Mouse (Mus musculus) C2C12 (cell line): ENCODE data around the gene Rpl39l.

Experiments
- CTCF ChIP-seq: IDR thresholded peaks from one replicate; pipeline ENCODE4 v1.5.1; 2011; ENCODE audit not compliant: control insufficient read depth, insufficient read depth, insufficient read length
- MYOG ChIP-seq: IDR thresholded peaks from one replicate; pipeline ENCODE4 v1.6.1; 2011; ENCODE audit not compliant: control insufficient read depth, insufficient read length; ENCODE audit errors: extremely low read depth

DNA sequence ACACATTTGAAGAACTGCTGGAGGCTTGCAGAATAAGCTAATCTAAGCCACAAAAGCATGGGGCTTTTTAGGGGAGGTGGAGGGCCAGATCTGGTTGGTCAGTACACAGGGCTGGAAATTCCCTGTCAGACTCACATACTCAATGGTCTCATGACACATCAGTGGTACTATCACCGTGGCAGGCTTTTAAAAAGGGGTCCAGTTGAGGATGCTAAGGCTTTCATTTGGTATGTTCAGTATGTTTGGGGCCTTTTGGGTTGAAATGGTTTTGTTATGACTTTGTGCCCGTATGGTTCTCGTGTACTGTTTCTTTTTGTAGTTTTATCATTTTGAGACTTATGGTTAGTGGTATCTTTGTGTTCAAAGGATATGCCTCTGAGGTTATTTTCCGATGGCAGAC, 1.2 kb downstream of the Rpl39l start:
- TF ChIP-seq CTCF (no peak), MYOG (no peak)
